8 mouse cellular contexts compared by ENCODE assay signal in the genomic region with DNA sequence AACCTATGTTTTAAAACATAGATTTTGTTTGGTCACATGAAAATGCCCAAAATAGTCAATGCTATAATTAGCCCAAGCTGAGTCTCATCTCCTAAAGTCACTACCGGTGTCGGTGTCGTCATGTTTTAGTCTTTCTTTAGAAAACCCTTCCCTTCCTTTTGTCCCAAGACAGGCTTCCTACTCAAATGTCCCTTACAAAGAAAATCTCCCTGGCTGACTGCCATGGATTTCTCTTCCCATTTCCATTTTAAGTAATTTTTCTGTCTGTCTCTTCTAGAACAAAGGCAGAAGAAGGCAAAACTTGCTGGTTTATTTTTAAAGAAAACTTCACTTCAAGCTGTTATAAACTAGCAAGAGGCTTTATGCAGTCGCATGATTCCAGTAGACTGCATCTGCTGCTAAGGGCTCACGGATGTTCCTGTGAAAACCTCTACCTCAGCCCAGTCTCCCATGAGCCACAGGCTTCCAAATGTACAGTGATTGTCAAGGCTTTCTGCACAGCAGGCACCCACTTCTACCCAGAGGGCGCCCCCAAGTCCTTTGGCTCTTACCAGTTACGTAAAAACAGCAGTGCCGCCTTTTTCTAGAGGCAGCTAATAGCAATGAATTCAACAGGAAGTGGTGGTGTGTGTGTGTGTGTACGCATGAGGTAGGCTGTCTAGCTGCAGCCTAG. TPM values are rescaled to one million over a fixed set of nuclear protein-coding genes. Genes with fewer than 3 reads are reported as not detected.
DNase-seq lines count a peak whose midpoint lies in the region; ATAC-seq and TF ChIP-seq lines count a peak whose summit lies in the region.

No protein-coding gene starts in this region.

- ATAC-seq in heart, embryonic 15.5 days (replicated peaks; ENCODE audit: insufficient number of reproducible peaks, insufficient read depth, low FRiP score, low read depth): no peak

- TF ChIP-seq CTCF in kidney, adult 2 months (conservative IDR thresholded peaks at IDR 0.05; ENCODE audit: insufficient read depth, insufficient read length, low read depth, low read length): no peak
- TF ChIP-seq CTCF in bone marrow macrophage, adult 2 months (IDR thresholded peaks at IDR 0.05; ENCODE audit: low read depth, low read length): 0 out of 2 replicates have a peak, but pooled peaks have one; percentile 21
- TF ChIP-seq CTCF in small intestine, adult 2 months (IDR thresholded peaks at IDR 0.05; ENCODE audit: extremely low read depth, insufficient read length, insufficient replicate concordance, low read depth, low read length): peak; percentile 12; the same call in 1 of the 2 replicates

- no peak for TF ChIP-seq POLR2A in kidney, adult 2 months (IDR thresholded peaks at IDR 0.05; ENCODE audit: low read depth, low read length)
- TF ChIP-seq POLR2A in bone marrow macrophage, adult 2 months (IDR thresholded peaks at IDR 0.05; ENCODE audit: borderline replicate concordance, low read depth, low read length): no peak
- TF ChIP-seq POLR2A in small intestine, adult 2 months (IDR thresholded peaks at IDR 0.05; ENCODE audit: low read depth, low read length): no peak

- 51% methylated on average over 9 of the region's 9 CpGs for WGBS in kidney, adult 2 months
- WGBS in heart, embryonic 15.5 days: 29% methylated on average over 9 of the region's 9 CpGs
- WGBS in small intestine, adult 2 months: 29% methylated on average over 9 of the region's 9 CpGs

- peak overlapping the region; percentile 47 for H3K4me2 ChIP-seq in heart, embryonic 15.5 days

- no peak overlapping the region for H3K4me3 ChIP-seq in kidney, adult 2 months (ENCODE audit: insufficient read depth, low read depth, low read length)
- H3K4me3 ChIP-seq in bone marrow macrophage, adult 2 months (ENCODE audit: insufficient read depth, low read length): peak overlapping the region; percentile 59
- no peak overlapping the region for H3K4me3 ChIP-seq in heart, embryonic 15.5 days
- H3K4me3 ChIP-seq in small intestine, adult 2 months (ENCODE audit: low read depth, low read length): peak overlapping the region; percentile 11; the same call in 1 of the 2 replicates

- DNase-seq in kidney, adult 2 months: peak; percentile 64
- no peak for DNase-seq in kidney, adult 11 months
- DNase-seq in liver: peak; percentile 24
- DNase-seq in gastrocnemius, adult 8-10 months (ENCODE audit: low spot score in 2 of 2): no peak
- DNase-seq in ovary, postnatal 10 days (ENCODE audit: low spot score): no peak

- H3K9ac ChIP-seq in heart, embryonic 15.5 days: peak overlapping the region; percentile 37; the same call in 1 of the 2 replicates

- no peaks in the 10 kb centered on the region for H3K9me3 ChIP-seq in heart, embryonic 15.5 days (replicated peaks)

- H3K4me1 ChIP-seq in kidney, adult 2 months (ENCODE audit: control insufficient read depth, insufficient read depth, low read length): peaks cover 5% of the 10 kb centered on the region
- H3K4me1 ChIP-seq in bone marrow macrophage, adult 2 months (ENCODE audit: control insufficient read depth, insufficient read depth, low read length): peaks cover 34% of the 10 kb centered on the region
- peaks cover 32% of the 10 kb centered on the region for H3K4me1 ChIP-seq in heart, embryonic 15.5 days (replicated peaks)
- peaks cover 14% of the 10 kb centered on the region for H3K4me1 ChIP-seq in small intestine, adult 2 months (ENCODE audit: control insufficient read depth, insufficient read depth, insufficient read length, low read length)

- no peaks in the 10 kb centered on the region for H3K27me3 ChIP-seq in kidney, adult 2 months (replicated peaks; ENCODE audit: control insufficient read depth, insufficient read depth, low read length)
- no peaks in the 10 kb centered on the region for H3K27me3 ChIP-seq in heart, embryonic 15.5 days
- H3K27me3 ChIP-seq in small intestine, adult 2 months (ENCODE audit: control insufficient read depth, insufficient read depth, low read length): no peaks in the 10 kb centered on the region

- peak overlapping the region; percentile 33 for H3K27ac ChIP-seq in kidney, adult 2 months (ENCODE audit: insufficient read depth, low read depth, low read length)
- peak overlapping the region; percentile 99 for H3K27ac ChIP-seq in bone marrow macrophage, adult 2 months (ENCODE audit: insufficient read depth, low read depth, low read length)
- peak overlapping the region; percentile 85 for H3K27ac ChIP-seq in heart, embryonic 15.5 days
- peak overlapping the region; percentile 79 for H3K27ac ChIP-seq in small intestine, adult 2 months (ENCODE audit: insufficient read depth, low read depth, low read length)

- no peaks in the 10 kb centered on the region; the same call in 1 of the 2 replicates for H3K36me3 ChIP-seq in kidney, adult 2 months (ENCODE audit: control insufficient read depth, insufficient read depth, low read length)
- no peaks in the 10 kb centered on the region for H3K36me3 ChIP-seq in heart, embryonic 15.5 days
- H3K36me3 ChIP-seq in small intestine, adult 2 months (ENCODE audit: control insufficient read depth, insufficient read depth, low read length): peaks cover 12% of the 10 kb centered on the region

RNA-seq across cellular contexts. Expression of a gene that starts 2.9 kb away (rescaled TPM):
- 4.8 and 5.2 TPM in 2 replicates for polyA plus RNA-seq in kidney, adult 2 months (2012; rRNA removed)
- 5.5 and 6.0 TPM in 2 replicates for polyA plus RNA-seq in bone marrow macrophage, adult 2 months (2012; ENCODE audit: insufficient read depth, insufficient read length, missing spikeins)
- polyA plus RNA-seq in heart, embryonic 15.5 days (2015; fragmentation: Nextera tagmentation; extraction: Ambion mirVana): 4.0 and 5.1 TPM in 2 replicates
- 2.4 and 4.4 TPM in 2 replicates for polyA plus RNA-seq in small intestine, adult 2 months (2012; rRNA removed)
- 1 to 10 TPM; 2.1 to 2.7 (median 2.3) TPM for total RNA-seq in gastrocnemius, adult 8-10 months (2022)

RNA-seq across cellular contexts. Expression of a gene that starts 3.8 kb away (rescaled TPM):
- 25.3 and 30.6 TPM in 2 replicates for polyA plus RNA-seq in kidney, adult 2 months (2012; rRNA removed)
- polyA plus RNA-seq in bone marrow macrophage, adult 2 months (2012; ENCODE audit: insufficient read depth, insufficient read length, missing spikeins): 4.8 and 6.9 TPM in 2 replicates
- 9.1 and 12.1 TPM in 2 replicates for polyA plus RNA-seq in heart, embryonic 15.5 days (2015; fragmentation: Nextera tagmentation; extraction: Ambion mirVana)
- 12.5 and 27.0 TPM in 2 replicates for polyA plus RNA-seq in small intestine, adult 2 months (2012; rRNA removed)
- total RNA-seq in gastrocnemius, adult 8-10 months (2022): 100 to 1,000 TPM in 1 of 4 experiments, 10 to 100 TPM in 3; 48.5 to 113 (median 60.4) TPM

RNA-seq across cellular contexts. Expression of a gene that starts 51.7 kb away (rescaled TPM):
- polyA plus RNA-seq in kidney, adult 2 months (2012; rRNA removed): 69.7 and 80.6 TPM in 2 replicates
- 7.4 and 7.9 TPM in 2 replicates for polyA plus RNA-seq in bone marrow macrophage, adult 2 months (2012; ENCODE audit: insufficient read depth, insufficient read length, missing spikeins)
- polyA plus RNA-seq in heart, embryonic 15.5 days (2015; fragmentation: Nextera tagmentation; extraction: Ambion mirVana): 38.2 and 41.8 TPM in 2 replicates
- 22.3 and 32.6 TPM in 2 replicates for polyA plus RNA-seq in small intestine, adult 2 months (2012; rRNA removed)
- 10 to 100 TPM; 33.8 to 40.1 (median 36.1) TPM for total RNA-seq in gastrocnemius, adult 8-10 months (2022)

RNA-seq across cellular contexts. Expression of a gene that starts 59.3 kb away (rescaled TPM):
- polyA plus RNA-seq in kidney, adult 2 months (2012; rRNA removed): 8.0 and 9.4 TPM in 2 replicates
- 2.1 and 2.4 TPM in 2 replicates for polyA plus RNA-seq in bone marrow macrophage, adult 2 months (2012; ENCODE audit: insufficient read depth, insufficient read length, missing spikeins)
- 2.2 and 2.8 TPM in 2 replicates for polyA plus RNA-seq in heart, embryonic 15.5 days (2015; fragmentation: Nextera tagmentation; extraction: Ambion mirVana)
- polyA plus RNA-seq in small intestine, adult 2 months (2012; rRNA removed): 5.5 and 5.8 TPM in 2 replicates
- 1 to 10 TPM in 1 of 4 experiments, under 1 TPM in 1, not detected in 2; 0.65 to 1.9 TPM for total RNA-seq in gastrocnemius, adult 8-10 months (2022)

Comparison
In these comparisons a context has a peak if more than half of its experiments do, and no peak if none do; other contexts are left out.
1. DNase-seq: peak in kidney, adult 2 months (single experiment) and liver (single experiment); none in kidney, adult 11 months (single experiment), gastrocnemius, adult 8-10 months (0 of 2) and ovary, postnatal 10 days (single experiment).
2. H3K27ac ChIP-seq: peak in every context shown above with its lines; median percentile 99 in bone marrow macrophage, adult 2 months; 85 in heart, embryonic 15.5 days; 79 in small intestine, adult 2 months; 33 in kidney, adult 2 months.
3. H3K4me3 ChIP-seq: peak in bone marrow macrophage, adult 2 months (single experiment) and small intestine, adult 2 months (single experiment); none in kidney, adult 2 months (single experiment) and heart, embryonic 15.5 days (single experiment).